Mouse (Mus musculus) forebrain, embryonic 14.5 days (tissue): ENCODE results near the gene Lamb2. TPM values are rescaled to one million over a fixed set of nuclear protein-coding genes. Genes with fewer than 3 reads are reported as not detected.

ENCODE experiments used
- ATAC-seq: fragments of 200-750 bp; cut with Nextera tagmentation; 2 replicates; pipeline ENCODE4 v1.8.0; 2017; ENCODE audit warnings: mild to moderate bottlenecking, moderate library complexity
- DNase-seq: peaks from one replicate; pipeline ENCODE4 v3.0.0-alpha.2; 2015; ENCODE audit warnings: low spot score
- H3K27ac ChIP-seq: fragments of 300-500 bp; sonication (generic); 2 replicates; pipeline ENCODE4 v1.5.1; 2014; ENCODE audit warnings: low read depth, mild to moderate bottlenecking, control low read depth, low read length, moderate library complexity
- H3K27me3 ChIP-seq: fragments of 300-500 bp; sonication (generic); replicated peaks from 2 replicates; pipeline ENCODE4 v1.6.1; 2014; ENCODE audit warnings: low read length, control low read depth, mixed read lengths; ENCODE audit not compliant: control insufficient read depth, insufficient read depth
- H3K36me3 ChIP-seq: fragments of 300-500 bp; sonication (generic); 2 replicates; pipeline ENCODE4 v1.6.1; 2014; ENCODE audit warnings: low read length, control low read depth; ENCODE audit not compliant: control insufficient read depth, insufficient read depth
- H3K4me1 ChIP-seq: fragments of 300-500 bp; sonication (generic); 2 replicates; pipeline ENCODE4 v1.6.1; 2014; ENCODE audit warnings: antibody characterized with exemption, low read length, control low read depth; ENCODE audit not compliant: control insufficient read depth, insufficient read depth
- H3K4me2 ChIP-seq: fragments of 300-500 bp; sonication (generic); 2 replicates; pipeline ENCODE4 v1.6.1; 2014; ENCODE audit warnings: mild to moderate bottlenecking, control low read depth, low read length
- H3K4me3 ChIP-seq: fragments of 300-500 bp; sonication (generic); 2 replicates; pipeline ENCODE4 v1.5.1; 2014; ENCODE audit warnings: low read depth, low read length, control low read depth
- H3K9ac ChIP-seq: fragments of 300-500 bp; sonication (generic); 2 replicates; pipeline ENCODE4 v1.6.1; 2014; ENCODE audit warnings: mild to moderate bottlenecking, low read length, control low read depth, moderate library complexity
- H3K9me3 ChIP-seq: fragments of 300-500 bp; sonication (generic); replicated peaks from 2 replicates; pipeline ENCODE4 v1.6.1; 2016; ENCODE audit warnings: low read length, control low read depth, mixed read lengths; ENCODE audit not compliant: control insufficient read depth
- WGBS: fragments of 180-500 bp; shearing (Covaris S2); extraction: QIAGEN DNeasy Blood & Tissue Kit; methylation state at CpG from one replicate; pipeline ENCODE4 v1.1.7; 2014; 5-methylcytosine and 5-hydroxymethylcytosine counted together
- polyA plus RNA-seq: library from polyadenylated mRNA; unstranded; fragments of >200 nt; fragmentation: Nextera tagmentation; extraction: Ambion mirVana; gene quantifications from 2 replicates; pipeline ENCODE4 v1.2.1, GENCODE M21; 2014

Gene Lamb2
- polyA plus RNA-seq, 1 experiment from 2014 or later = 12.0 TPM

DNA sequence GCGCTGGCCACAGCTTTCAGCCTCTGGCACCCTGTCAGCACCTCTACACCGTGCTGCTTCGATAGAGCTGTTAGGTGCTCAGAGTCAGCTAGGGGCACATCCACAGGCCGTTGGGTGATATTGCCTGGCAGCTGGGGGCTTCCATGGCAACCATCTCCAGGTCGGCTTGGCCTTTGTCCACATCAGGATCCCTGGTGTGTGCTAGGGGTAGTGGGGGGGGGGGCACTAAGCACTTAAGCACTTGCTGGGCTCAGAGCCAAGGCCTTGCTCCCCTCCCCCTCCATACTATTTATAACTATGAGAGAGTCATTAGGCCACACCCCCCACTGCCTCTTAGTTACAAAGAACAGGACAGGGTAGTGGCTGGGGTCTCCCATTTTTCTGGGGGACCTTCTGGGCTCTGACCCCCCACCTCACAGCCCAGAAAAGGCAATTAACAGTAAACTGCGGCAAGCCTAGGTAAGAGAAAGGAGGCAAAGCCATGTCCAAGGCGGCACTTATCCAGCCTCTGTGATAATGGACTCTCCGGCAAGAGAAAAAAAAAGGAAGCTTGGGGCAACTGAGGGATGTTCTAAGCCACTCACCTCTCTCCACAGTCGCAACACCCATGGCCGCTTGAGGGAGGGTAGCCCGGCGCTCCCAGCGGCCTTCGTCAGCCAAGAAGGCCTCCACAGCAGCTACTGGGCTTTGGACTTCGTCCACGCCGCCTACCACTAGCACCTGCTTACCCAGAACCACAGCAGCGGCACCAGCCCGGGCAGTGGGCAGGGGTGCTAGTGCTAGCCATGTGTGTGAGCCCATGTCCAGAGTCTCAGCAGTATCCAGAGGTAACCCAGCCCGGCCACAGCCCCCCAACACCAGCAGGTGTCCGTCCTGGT is 29.0 kb upstream of the Lamb2 start:
- Histone ChIP-seq H3K4me2 (peak overlapping the region; percentile 61), H3K36me3 (peaks cover 19% of the 10 kb centered on the region), H3K4me1 (peaks cover 29% of the 10 kb centered on the region), H3K27me3 (no peaks in the 10 kb centered on the region), H3K9me3 (no peaks in the 10 kb centered on the region), H3K4me3 (peak overlapping the region; percentile 57), H3K27ac (peak overlapping the region; percentile 90), H3K9ac (peak overlapping the region; percentile 70)
- 43% methylated on average over 21 of the region's 21 CpGs for WGBS
- peak; percentile 87 for DNase-seq
- peak; percentile 44 for ATAC-seq

- WGBS = 82% methylated on average over 6 of the region's 6 CpGs
- H3K4me1 ChIP-seq = peaks cover 29% of the 10 kb centered on the region
- peaks cover 19% of the 10 kb centered on the region for H3K36me3 ChIP-seq
- no peaks in the 10 kb centered on the region for H3K9me3 ChIP-seq
- H3K4me2 ChIP-seq = peak overlapping the region; percentile 61
- H3K9ac ChIP-seq = peak overlapping the region; percentile 70
- DNase-seq (no peak), ATAC-seq (no peak)
- H3K27me3 ChIP-seq = no peaks in the 10 kb centered on the region
- H3K4me3 ChIP-seq = peak overlapping the region; percentile 57
- peak overlapping the region; percentile 90 for H3K27ac ChIP-seq
These were observed 28.4 kb upstream of the Lamb2 start for GRCm38 (mm10) chr9:108451170-108451493.

GRCm38 (mm10) chr9:108451519-108452160 is 27.9 kb upstream of the Lamb2 start:
- ATAC-seq (no peak), DNase-seq (no peak)
- Histone ChIP-seq H3K27me3 (no peaks in the 10 kb centered on the region), H3K4me1 (peaks cover 29% of the 10 kb centered on the region), H3K36me3 (peaks cover 19% of the 10 kb centered on the region), H3K4me2 (peak overlapping the region; percentile 61), H3K9ac (peak overlapping the region; percentile 70), H3K4me3 (peak overlapping the region; percentile 57), H3K27ac (peak overlapping the region; percentile 90), H3K9me3 (no peaks in the 10 kb centered on the region)
- WGBS = 42% methylated on average over 6 of the region's 6 CpGs

GRCm38 (mm10) chr9:108452291-108452906 is 27.1 kb upstream of the Lamb2 start:
- under 1% methylated on average over 40 of the region's 40 CpGs for WGBS
- H3K4me1 ChIP-seq = peaks cover 29% of the 10 kb centered on the region
- H3K36me3 ChIP-seq = peaks cover 18% of the 10 kb centered on the region
- no peaks in the 10 kb centered on the region for H3K27me3 ChIP-seq
- H3K9ac ChIP-seq = peak overlapping the region; percentile 70
- peak; percentile 83 for ATAC-seq
- DNase-seq = peak; percentile 95
- H3K4me3 ChIP-seq = peak overlapping the region; percentile 57
- H3K27ac ChIP-seq = peak overlapping the region; percentile 70
- H3K4me2 ChIP-seq = peak overlapping the region; percentile 61
- H3K9me3 ChIP-seq = no peaks in the 10 kb centered on the region

- no peaks in the 10 kb centered on the region for H3K27me3 ChIP-seq
- H3K4me1 ChIP-seq = peaks cover 29% of the 10 kb centered on the region
- peak overlapping the region; percentile 70 for H3K27ac ChIP-seq
- peak overlapping the region; percentile 57 for H3K4me3 ChIP-seq
- WGBS = 49% methylated on average over 6 of the region's 6 CpGs
- peaks cover 13% of the 10 kb centered on the region for H3K36me3 ChIP-seq
- ATAC-seq (peak; percentile 14), DNase-seq (no peak)
- peak overlapping the region; percentile 70 for H3K9ac ChIP-seq
- peak overlapping the region; percentile 61 for H3K4me2 ChIP-seq
- no peaks in the 10 kb centered on the region for H3K9me3 ChIP-seq
These were observed 26.6 kb upstream of the Lamb2 start for GRCm38 (mm10) chr9:108452911-108453310.

DNA sequence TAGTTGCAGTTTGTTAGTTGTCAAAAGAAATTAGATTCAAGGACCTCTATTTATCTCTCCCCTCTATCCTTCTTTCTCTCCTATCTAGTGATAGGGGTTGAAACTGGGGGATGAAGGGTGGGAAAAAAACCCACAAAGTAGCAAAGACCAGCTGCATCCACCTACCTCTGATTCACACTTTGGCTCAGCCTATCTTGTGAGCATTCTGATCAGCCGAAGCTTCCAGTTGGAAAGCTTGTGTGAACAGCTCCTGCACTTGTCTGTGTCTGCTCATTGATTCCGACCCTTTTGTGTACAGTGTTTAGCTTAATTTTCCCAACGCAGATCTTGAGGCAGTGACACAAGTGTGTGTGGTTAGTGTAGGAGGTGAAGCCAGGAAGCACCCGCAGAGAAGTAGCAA is 26.1 kb upstream of the Lamb2 start:
- no peak overlapping the region for H3K27ac ChIP-seq
- peak overlapping the region; percentile 70 for H3K9ac ChIP-seq

GRCm38 (mm10) chr9:108454429-108454828 is 25.1 kb upstream of the Lamb2 start:
- ATAC-seq = no peak
- no peaks in the 10 kb centered on the region for H3K27me3 ChIP-seq
- H3K4me1 ChIP-seq = peaks cover 26% of the 10 kb centered on the region
- 88% methylated on average over 6 of the region's 6 CpGs for WGBS
- H3K27ac ChIP-seq = no peak overlapping the region
- DNase-seq = no peak
- H3K9me3 ChIP-seq = no peaks in the 10 kb centered on the region
- H3K4me3 ChIP-seq = no peak overlapping the region
- H3K36me3 ChIP-seq = no peaks in the 10 kb centered on the region
- H3K9ac ChIP-seq = no peak overlapping the region
- H3K4me2 ChIP-seq = no peak overlapping the region

More for the DNA sequence above, 26.1 kb upstream of the Lamb2 start:
- DNase-seq = no peak
- Histone ChIP-seq H3K4me2 (peak overlapping the region; percentile 61), H3K36me3 (peaks cover 8% of the 10 kb centered on the region), H3K4me1 (peaks cover 29% of the 10 kb centered on the region), H3K9me3 (no peaks in the 10 kb centered on the region), H3K27me3 (no peaks in the 10 kb centered on the region), H3K4me3 (no peak overlapping the region)
- WGBS = 73% methylated on average over 4 of the region's 4 CpGs
- no peak for ATAC-seq

- Histone ChIP-seq H3K4me2 (no peak overlapping the region), H3K9me3 (no peaks in the 10 kb centered on the region), H3K4me1 (peaks cover 11% of the 10 kb centered on the region), H3K4me3 (no peak overlapping the region), H3K36me3 (no peaks in the 10 kb centered on the region), H3K27ac (no peak overlapping the region), H3K27me3 (no peaks in the 10 kb centered on the region), H3K9ac (no peak overlapping the region)
- WGBS = 81% methylated on average over 12 of the region's 12 CpGs
- ATAC-seq (no peak), DNase-seq (no peak)
These were observed 23.6 kb upstream of the Lamb2 start for GRCm38 (mm10) chr9:108455747-108456571.
